In the genomic region with DNA sequence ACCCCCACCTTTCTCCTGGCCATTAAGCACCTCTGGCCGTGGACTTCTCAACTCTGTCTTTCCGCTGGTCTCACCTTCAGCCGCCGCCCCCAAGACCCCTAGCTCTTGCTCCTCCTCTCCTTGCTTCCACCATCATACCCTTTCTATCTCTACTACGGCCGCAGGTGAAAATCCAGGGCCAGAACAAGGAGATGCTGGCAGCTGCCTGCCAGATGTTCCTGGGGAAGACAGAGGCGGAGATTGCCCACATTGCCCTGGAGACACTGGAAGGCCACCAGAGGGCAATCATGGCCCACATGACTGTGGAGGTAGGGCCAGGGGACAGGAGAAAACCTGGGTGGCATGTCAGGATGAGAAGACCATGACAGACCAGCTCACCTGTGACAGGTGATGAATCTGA, we compare ENCODE assay signal across 7 mouse cellular contexts. TPM values are rescaled to one million over a fixed set of nuclear protein-coding genes. Genes with fewer than 3 reads are reported as not detected.
DNase-seq lines count a peak whose midpoint lies in the region; ATAC-seq and TF ChIP-seq lines count a peak whose summit lies in the region.

No protein-coding gene starts in this region.

- 0 out of 2 replicates have a peak, but pooled peaks cover 3% of the 10 kb centered on the region for H3K4me1 ChIP-seq in lung, adult 2 months (ENCODE audit: control insufficient read depth, insufficient read depth, low read length)
- H3K4me1 ChIP-seq in brown adipose tissue, adult 24 weeks (ENCODE audit: control insufficient read depth, insufficient read depth, insufficient read length, low read length) = peaks cover 2% of the 10 kb centered on the region; the same call in 1 of the 2 replicates
- H3K4me1 ChIP-seq in hindbrain, embryonic 12.5 days = peaks cover 33% of the 10 kb centered on the region
- H3K4me1 ChIP-seq in midbrain, embryonic 12.5 days = peaks cover 32% of the 10 kb centered on the region

- H3K36me3 ChIP-seq in hindbrain, embryonic 12.5 days = peaks cover 34% of the 10 kb centered on the region
- H3K36me3 ChIP-seq in midbrain, embryonic 12.5 days = peaks cover 36% of the 10 kb centered on the region

- peak; percentile 55; the same call in 1 of the 2 replicates for TF ChIP-seq CTCF in lung, adult 2 months (IDR thresholded peaks at IDR 0.05; ENCODE audit: insufficient read depth, low read length)

- H3K9ac ChIP-seq in hindbrain, embryonic 12.5 days = peak overlapping the region; percentile 74; the same call in 1 of the 2 replicates
- H3K9ac ChIP-seq in midbrain, embryonic 12.5 days (replicated peaks) = peak overlapping the region; percentile 69; the same call in 1 of the 2 replicates

- H3K4me2 ChIP-seq in hindbrain, embryonic 12.5 days (replicated peaks) = peak overlapping the region; percentile 83
- peak overlapping the region; percentile 87; the same call in 1 of the 2 replicates for H3K4me2 ChIP-seq in midbrain, embryonic 12.5 days (replicated peaks)

- no peak for DNase-seq in lung, adult 2 months
- DNase-seq in lung, postnatal 14 days = no peak
- no peak for DNase-seq in B cell, adult 2 months
- DNase-seq in thymus, postnatal 14 days = no peak

- H3K27me3 ChIP-seq in hindbrain, embryonic 12.5 days = peaks cover 14% of the 10 kb centered on the region
- H3K27me3 ChIP-seq in midbrain, embryonic 12.5 days = peaks cover 28% of the 10 kb centered on the region

- no peak overlapping the region for H3K4me3 ChIP-seq in lung, adult 2 months (replicated peaks; ENCODE audit: extremely low read depth, low read depth, low read length)
- H3K4me3 ChIP-seq in brown adipose tissue, adult 24 weeks (ENCODE audit: insufficient read depth, low read depth, low read length) = peak overlapping the region; percentile 77; the same call in 1 of the 2 replicates
- peak overlapping the region; percentile 58; the same call in 1 of the 2 replicates for H3K4me3 ChIP-seq in hindbrain, embryonic 12.5 days
- peak overlapping the region; percentile 72 for H3K4me3 ChIP-seq in midbrain, embryonic 12.5 days

- TF ChIP-seq POLR2A in lung, adult 2 months (IDR thresholded peaks at IDR 0.05; ENCODE audit: borderline replicate concordance, extremely low read depth, low read depth, low read length) = no peak

- ATAC-seq in hindbrain, embryonic 12.5 days (ENCODE audit: low FRiP score) = no peak
- ATAC-seq in midbrain, embryonic 12.5 days (ENCODE audit: low FRiP score, low read depth) = no peak

- 63% methylated on average over 7 of the region's 7 CpGs for WGBS in lung, adult 2 months
- WGBS in hindbrain, embryonic 12.5 days = 64% methylated on average over 7 of the region's 7 CpGs
- 65% methylated on average over 7 of the region's 7 CpGs for WGBS in midbrain, embryonic 12.5 days

- H3K27ac ChIP-seq in brown adipose tissue, adult 24 weeks (replicated peaks; ENCODE audit: low read depth, low read length) = no peak overlapping the region
- no peak overlapping the region for H3K27ac ChIP-seq in hindbrain, embryonic 12.5 days
- no peak overlapping the region for H3K27ac ChIP-seq in midbrain, embryonic 12.5 days (replicated peaks)

- H3K9me3 ChIP-seq in hindbrain, embryonic 12.5 days (replicated peaks) = no peaks in the 10 kb centered on the region
- H3K9me3 ChIP-seq in midbrain, embryonic 12.5 days = no peaks in the 10 kb centered on the region

RNA-seq across cellular contexts. Expression of a gene that starts 1.4 kb away (rescaled TPM):
- polyA plus RNA-seq in lung, adult 2 months (2012; rRNA removed) = 81.9 and 89.7 TPM in 2 replicates
- polyA plus RNA-seq in brown adipose tissue, adult 24 weeks (2012; ENCODE audit: insufficient read depth, insufficient read length, missing spikeins) = 38.1 and 61.2 TPM in 2 replicates
- 50.9 and 60.3 TPM in 2 replicates for polyA plus RNA-seq in hindbrain, embryonic 12.5 days (2016; fragmentation: Nextera tagmentation; extraction: Ambion mirVana)
- polyA plus RNA-seq in midbrain, embryonic 12.5 days (2016; fragmentation: Nextera tagmentation; extraction: Ambion mirVana) = 49.0 and 53.5 TPM in 2 replicates

RNA-seq across cellular contexts. Expression of a gene that starts 2.9 kb away (rescaled TPM):
- polyA plus RNA-seq in lung, adult 2 months (2012; rRNA removed) = 133 TPM in 2 replicates
- 19.2 and 52.4 TPM in 2 replicates for polyA plus RNA-seq in brown adipose tissue, adult 24 weeks (2012; ENCODE audit: insufficient read depth, insufficient read length, missing spikeins)
- 5.8 and 6.3 TPM in 2 replicates for polyA plus RNA-seq in hindbrain, embryonic 12.5 days (2016; fragmentation: Nextera tagmentation; extraction: Ambion mirVana)
- polyA plus RNA-seq in midbrain, embryonic 12.5 days (2016; fragmentation: Nextera tagmentation; extraction: Ambion mirVana) = 5.4 and 7.5 TPM in 2 replicates

RNA-seq across cellular contexts. Expression of a gene that starts 13.7 kb away (rescaled TPM):
- 258 and 298 TPM in 2 replicates for polyA plus RNA-seq in lung, adult 2 months (2012; rRNA removed)
- 32.5 and 58.6 TPM in 2 replicates for polyA plus RNA-seq in brown adipose tissue, adult 24 weeks (2012; ENCODE audit: insufficient read depth, insufficient read length, missing spikeins)
- polyA plus RNA-seq in hindbrain, embryonic 12.5 days (2016; fragmentation: Nextera tagmentation; extraction: Ambion mirVana) = 1,505 and 1,511 TPM in 2 replicates
- 1,535 and 1,561 TPM in 2 replicates for polyA plus RNA-seq in midbrain, embryonic 12.5 days (2016; fragmentation: Nextera tagmentation; extraction: Ambion mirVana)

RNA-seq across cellular contexts. Expression of a gene that starts 16.9 kb away (rescaled TPM):
- 6.8 and 8.2 TPM in 2 replicates for polyA plus RNA-seq in lung, adult 2 months (2012; rRNA removed)
- polyA plus RNA-seq in brown adipose tissue, adult 24 weeks (2012; ENCODE audit: insufficient read depth, insufficient read length, missing spikeins) = 3.0 and 3.3 TPM in 2 replicates
- polyA plus RNA-seq in hindbrain, embryonic 12.5 days (2016; fragmentation: Nextera tagmentation; extraction: Ambion mirVana) = 14.4 and 18.2 TPM in 2 replicates
- 19.1 and 20.3 TPM in 2 replicates for polyA plus RNA-seq in midbrain, embryonic 12.5 days (2016; fragmentation: Nextera tagmentation; extraction: Ambion mirVana)

RNA-seq across cellular contexts. Expression of a gene that starts 36.7 kb away (rescaled TPM):
- polyA plus RNA-seq in lung, adult 2 months (2012; rRNA removed) = 16.5 and 26.2 TPM in 2 replicates
- polyA plus RNA-seq in brown adipose tissue, adult 24 weeks (2012; ENCODE audit: insufficient read depth, insufficient read length, missing spikeins) = 1.4 and 2.8 TPM in 2 replicates
- polyA plus RNA-seq in hindbrain, embryonic 12.5 days (2016; fragmentation: Nextera tagmentation; extraction: Ambion mirVana) = 36.0 and 36.9 TPM in 2 replicates
- 48.5 and 48.6 TPM in 2 replicates for polyA plus RNA-seq in midbrain, embryonic 12.5 days (2016; fragmentation: Nextera tagmentation; extraction: Ambion mirVana)
